Mouse (Mus musculus) bone marrow macrophage, adult 2 months (primary cell): ENCODE measurements around the gene Hoxb9.

Experiments
- CTCF ChIP-seq: IDR thresholded peaks from 2 replicates; pipeline ENCODE4 v1.5.1; 2012; ENCODE audit warnings: low read depth, mild to moderate bottlenecking, low read length, moderate library complexity
- POLR2A ChIP-seq: IDR thresholded peaks from 2 replicates; pipeline ENCODE4 v1.6.1; 2012; ENCODE audit warnings: mild to moderate bottlenecking, low read depth, low read length, borderline replicate concordance

GRCm38 (mm10) chr11:96301837-96302236 lies 30.6 kb downstream of the Hoxb9 start:
- TF ChIP-seq CTCF: no peak
- TF ChIP-seq POLR2A: no peak
